Mouse (Mus musculus) heart, adult 11 months (tissue): ENCODE measurements around the gene Nanog.

ENCODE experiments used
- DNase-seq: peaks from one replicate; pipeline ENCODE4 v3.0.0; 2022

The Nanog gene

DNA sequence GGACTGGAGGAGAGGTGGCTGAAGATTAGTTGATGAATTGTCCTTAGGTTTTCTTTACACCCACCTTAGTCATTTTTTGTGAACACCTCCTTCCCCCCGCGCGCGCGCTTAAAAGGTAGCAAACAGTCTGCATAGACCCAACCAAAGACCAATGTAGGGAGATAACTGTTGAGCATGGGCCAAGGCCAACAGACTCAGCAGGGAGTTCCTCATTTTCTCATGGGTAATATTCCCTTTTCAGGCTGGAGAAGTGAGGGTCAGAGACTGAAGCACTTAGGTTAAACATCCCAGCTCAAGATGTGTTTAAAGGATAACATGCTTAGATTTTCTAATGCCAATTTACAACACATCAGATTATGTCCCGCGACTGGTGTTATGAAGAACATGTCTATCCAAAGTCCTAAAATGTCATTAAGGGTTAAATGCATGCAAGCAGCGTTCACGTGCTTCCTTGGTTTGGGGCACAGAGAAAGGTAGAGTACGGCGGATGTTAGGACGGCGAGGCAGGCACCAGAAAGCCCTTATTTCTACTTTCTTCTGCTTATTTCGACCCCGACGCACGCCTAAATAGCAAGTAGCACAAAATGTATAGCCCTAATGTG is 56.7 kb downstream of the Nanog start:
- DNase-seq, result no peak
